Mouse (Mus musculus) lung, postnatal 0 days (tissue): ENCODE data around the gene Sox21.

Source experiments
- CTCF ChIP-seq: IDR thresholded peaks from 2 replicates; pipeline ENCODE4 v1.5.1; 2016; ENCODE audit warnings: antibody characterized with exemption, mild to moderate bottlenecking
- EP300 ChIP-seq: IDR thresholded peaks from 2 replicates; pipeline ENCODE4 v1.6.1; 2016; ENCODE audit warnings: antibody characterized with exemption, mild to moderate bottlenecking, control low read depth

DNA sequence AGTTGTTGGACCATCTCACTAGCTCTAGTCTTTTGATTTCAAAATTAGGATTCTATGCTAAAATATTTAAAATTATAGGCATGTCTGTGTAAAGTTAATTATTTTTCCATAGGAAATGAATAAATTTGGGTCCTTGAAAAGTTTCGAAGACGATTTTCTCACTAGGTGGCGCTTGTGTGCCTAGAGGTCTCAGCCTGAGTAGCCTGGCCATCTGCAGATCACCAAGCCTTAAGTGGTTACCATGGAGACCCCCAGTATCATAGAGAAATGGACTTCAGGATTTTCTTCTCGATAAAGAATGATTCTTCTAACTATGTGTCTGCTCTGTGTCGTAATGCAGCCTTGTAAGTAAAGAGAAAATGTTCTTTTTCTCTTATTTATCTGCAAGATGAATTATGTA is 27.2 kb downstream of the Sox21 start:
- TF ChIP-seq CTCF (peak; percentile 68), EP300 (no peak)
